Mouse (Mus musculus): ENCODE results near the gene Agbl1. TPM values are rescaled to one million over a fixed set of nuclear protein-coding genes. Genes with fewer than 3 reads are reported as not detected.

Gene Agbl1
- total RNA-seq, 2 experiments from 2014 or later, result 9.4 to 9.7 TPM

- no peak for DNase-seq
- intact Hi-C loops (cut with DNase I; ENCODE audit: low total_unique reads), result no loop called here
Observed at GRCm38 (mm10) chr7:77148820-77149219, 919.1 kb downstream of the Agbl1 start.

- intact Hi-C loops (cut with DNase I; ENCODE audit: low total_unique reads), result no loop called here
- DNase-seq, result no peak
Observed at GRCm38 (mm10) chr7:77149846-77150245, 920.2 kb downstream of the Agbl1 start.

- intact Hi-C loops (cut with DNase I; ENCODE audit: low total_unique reads), result no loop called here
- DNase-seq, result no peak
Observed at GRCm38 (mm10) chr7:77152393-77152792, 922.7 kb downstream of the Agbl1 start.

GRCm38 (mm10) chr7:77152909-77153308 lies 923.2 kb downstream of the Agbl1 start:
- DNase-seq, result no peak
- intact Hi-C loops (cut with DNase I; ENCODE audit: low total_unique reads), result no loop called here

GRCm38 (mm10) chr7:77164921-77165320 lies 935.2 kb downstream of the Agbl1 start:
- intact Hi-C loops (cut with DNase I; ENCODE audit: low total_unique reads), result no loop called here
- DNase-seq, result no peak

Measured in gastrocnemius, postnatal 14 days (tissue).